In the genomic region with DNA sequence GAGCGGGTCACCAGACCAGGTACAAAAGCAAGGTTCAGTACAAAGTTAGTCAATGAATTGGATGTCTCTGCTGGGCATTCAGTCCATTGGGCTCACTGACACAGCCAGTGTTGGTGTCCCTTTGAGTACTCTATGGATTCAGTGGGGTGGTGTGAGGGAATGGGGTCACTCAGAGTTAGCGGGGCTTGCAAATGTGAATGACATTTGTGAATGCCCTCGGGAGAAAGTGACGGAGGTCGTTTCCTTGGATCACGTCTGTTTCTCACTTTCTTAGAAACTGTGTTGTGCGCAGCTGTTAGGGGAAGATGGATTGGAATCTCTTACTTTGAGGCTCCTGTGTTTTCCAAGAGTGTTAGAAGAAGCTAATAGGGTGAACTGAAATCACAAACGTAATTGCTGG, we compare ENCODE assay signal across 26 mouse cellular contexts. TPM values are rescaled to one million over a fixed set of nuclear protein-coding genes. Genes with fewer than 3 reads are reported as not detected.
"Had no signal": no experiment of that assay in that cellular context is flagged by ENCODE, and none has a peak within 500 bp of the region (broad histone marks: within the 10 kb centered on the region; RNA-seq: fewer than 3 reads in every experiment).

No protein-coding gene starts in this region.

- H3K27me3 ChIP-seq: heart, embryonic 12.5 days; intestine, embryonic 15.5 days; limb, embryonic 12.5 days; liver, embryonic 15.5 days had no signal

- DNase-seq: gastrocnemius, adult 2 months; gastrocnemius, postnatal 10 days; gastrocnemius, postnatal 25 days; heart, postnatal 10 days; heart, postnatal 4 days; kidney, adult 18-20 months; kidney, adult 8-10 months; kidney, postnatal 14 days; kidney, postnatal 4 days; liver had no signal

- H3K4me1 ChIP-seq: heart, embryonic 10.5 days; heart, embryonic 12.5 days; intestine, embryonic 15.5 days; limb, embryonic 10.5 days; liver, embryonic 15.5 days had no signal

- H3K4me2 ChIP-seq: heart, embryonic 12.5 days; hindbrain, embryonic 14.5 days; intestine, embryonic 15.5 days; limb, embryonic 12.5 days; liver, embryonic 11.5 days; liver, embryonic 15.5 days had no signal

- H3K27ac ChIP-seq: gastrocnemius, adult 2 months; heart, embryonic 10.5 days; hindbrain, embryonic 14.5 days; intestine, embryonic 15.5 days; layer of hippocampus, adult 2 months; left cerebral cortex, adult 2 months; limb, embryonic 10.5 days; limb, embryonic 12.5 days; liver, embryonic 15.5 days had no signal

- H3K4me3 ChIP-seq: gastrocnemius, adult 2 months; heart, embryonic 10.5 days; heart, embryonic 12.5 days; intestine, embryonic 15.5 days; layer of hippocampus, adult 2 months; left cerebral cortex, adult 2 months; limb, embryonic 10.5 days; limb, embryonic 12.5 days; liver, embryonic 15.5 days had no signal

- H3K9me3 ChIP-seq: heart, embryonic 10.5 days; heart, embryonic 12.5 days; intestine, embryonic 15.5 days; limb, embryonic 10.5 days; limb, embryonic 12.5 days; liver, embryonic 15.5 days had no signal

- ATAC-seq: forebrain, embryonic 16.5 days; hindbrain, embryonic 16.5 days; inflammation-experienced regulatory T-cells, adult 6 months; intestine, embryonic 15.5 days; intestine, postnatal 0 days had no signal

- H3K9ac ChIP-seq: heart, embryonic 12.5 days; hindbrain, embryonic 14.5 days; intestine, embryonic 15.5 days; limb, embryonic 12.5 days; liver, embryonic 15.5 days had no signal

RNA-seq across cellular contexts. Expression of gene Phospho1, which starts 59.5 kb away (rescaled TPM):
- polyA plus RNA-seq: forebrain, embryonic 16.5 days; hindbrain, embryonic 11.5 days; hindbrain, embryonic 16.5 days; inflammation-experienced regulatory T-cells, adult 6 months; kidney, embryonic 14.5 days; limb, embryonic 10.5 days; limb, embryonic 12.5 days had no signal
